Mouse (Mus musculus): ENCODE results near the gene Itga7.

The Itga7 gene

GRCm38 (mm10) chr10:128934997-128935787, 1.6 kb downstream of the Itga7 start:
- no peak for DNase-seq (ENCODE audit: low read depth, low spot score)

- DNase-seq (ENCODE audit: low read depth, low spot score) = no peak
These were observed 2.3 kb downstream of the Itga7 start for GRCm38 (mm10) chr10:128935826-128936440.

GRCm38 (mm10) chr10:128937756-128938390, 4.3 kb downstream of the Itga7 start:
- no peak for DNase-seq (ENCODE audit: low read depth, low spot score)

GRCm38 (mm10) chr10:128938457-128938856, 4.8 kb downstream of the Itga7 start:
- DNase-seq (ENCODE audit: low read depth, low spot score) = no peak

GRCm38 (mm10) chr10:128938974-128939373, 5.4 kb downstream of the Itga7 start:
- no peak for DNase-seq (ENCODE audit: low read depth, low spot score)

- DNase-seq (ENCODE audit: low read depth, low spot score) = no peak
These were observed 7.0 kb downstream of the Itga7 start for GRCm38 (mm10) chr10:128940475-128941061.

GRCm38 (mm10) chr10:128945675-128946074, 12.1 kb downstream of the Itga7 start:
- DNase-seq (ENCODE audit: low read depth, low spot score) = no peak

GRCm38 (mm10) chr10:128947496-128947895, 13.9 kb downstream of the Itga7 start:
- no peak for DNase-seq (ENCODE audit: low read depth, low spot score)

GRCm38 (mm10) chr10:128950208-128950887, 16.7 kb downstream of the Itga7 start:
- no peak for DNase-seq (ENCODE audit: low read depth, low spot score)

- DNase-seq (ENCODE audit: low read depth, low spot score) = no peak
These were observed 24.7 kb downstream of the Itga7 start for GRCm38 (mm10) chr10:128958340-128958739.

GRCm38 (mm10) chr10:128960142-128960541, 26.5 kb downstream of the Itga7 start:
- DNase-seq (ENCODE audit: low read depth, low spot score) = no peak

- DNase-seq (ENCODE audit: low read depth, low spot score) = no peak
These were observed 27.3 kb downstream of the Itga7 start, which contains the start of gene Mettl7b for GRCm38 (mm10) chr10:128960590-128961584. Mettl7b (minus strand) TSS chr10:128960988.

GRCm38 (mm10) chr10:128964961-128965360, 31.3 kb downstream of the Itga7 start:
- no peak for DNase-seq (ENCODE audit: low read depth, low spot score)

- no peak for DNase-seq (ENCODE audit: low read depth, low spot score)
These were observed 32.3 kb downstream of the Itga7 start for GRCm38 (mm10) chr10:128965871-128966270.

GRCm38 (mm10) chr10:128968341-128968749, 34.7 kb downstream of the Itga7 start:
- no peak for DNase-seq (ENCODE audit: low read depth, low spot score)

GRCm38 (mm10) chr10:128970740-128971250, 37.2 kb downstream of the Itga7 start:
- DNase-seq (ENCODE audit: low read depth, low spot score) = no peak

- no peak for DNase-seq (ENCODE audit: low read depth, low spot score)
These were observed 39.2 kb downstream of the Itga7 start for GRCm38 (mm10) chr10:128972841-128973240.

GRCm38 (mm10) chr10:128976395-128976794, 42.8 kb downstream of the Itga7 start:
- DNase-seq (ENCODE audit: low read depth, low spot score) = no peak

- no peak for DNase-seq (ENCODE audit: low read depth, low spot score)
These were observed 44.0 kb downstream of the Itga7 start for GRCm38 (mm10) chr10:128977522-128978114.

Measured in c-Kit-negative CD71-positive TER-119-positive erythroid progenitor cells, embryonic 14.5 days (primary cell).